Mouse (Mus musculus): ENCODE data around the gene Pus1. TPM values are rescaled to one million over a fixed set of nuclear protein-coding genes. Genes with fewer than 3 reads are reported as not detected.
"Not testable (repeated sequence)": the region's sequence is repeated elsewhere in the genome, so short reads cannot be mapped to it uniquely, and the experiment has no call there.

Gene Pus1
- polyA plus RNA-seq, 1 experiment from 2014 or later: 20.2 TPM

- H3K27ac ChIP-seq (ENCODE audit: low read length): no peak overlapping the region
- peaks cover 33% of the 10 kb centered on the region for H3K36me3 ChIP-seq (ENCODE audit: control insufficient read depth, insufficient read depth, low read length)
- ATAC-seq (ENCODE audit: insufficient number of reproducible peaks, insufficient read depth, low FRiP score, low read depth): no peak
- no peak overlapping the region for H3K4me3 ChIP-seq (ENCODE audit: low read depth, low read length)
- no peak overlapping the region for H3K4me2 ChIP-seq (replicated peaks; ENCODE audit: low read depth, low read length)
- 90% methylated on average over 12 of the region's 12 CpGs for WGBS
- H3K27me3 ChIP-seq (ENCODE audit: control insufficient read depth, insufficient read depth, low read length): no peaks in the 10 kb centered on the region
- H3K9me3 ChIP-seq (ENCODE audit: control insufficient read depth, low read depth, low read length): no peaks in the 10 kb centered on the region
- H3K9ac ChIP-seq (replicated peaks; ENCODE audit: low read depth, low read length): no peak overlapping the region
- peaks cover 8% of the 10 kb centered on the region; the same call in 1 of the 2 replicates for H3K4me1 ChIP-seq (ENCODE audit: control insufficient read depth, insufficient read depth, low read length)
Observed at GRCm38 (mm10) chr5:110778263-110778662, 2.2 kb downstream of the Pus1 start.

- Histone ChIP-seq H3K9me3 (ENCODE audit: control insufficient read depth, low read depth, low read length) (no peaks in the 10 kb centered on the region), H3K9ac (replicated peaks; ENCODE audit: low read depth, low read length) (no peak overlapping the region), H3K36me3 (ENCODE audit: control insufficient read depth, insufficient read depth, low read length) (peaks cover 37% of the 10 kb centered on the region), H3K4me2 (replicated peaks; ENCODE audit: low read depth, low read length) (no peak overlapping the region), H3K27ac (ENCODE audit: low read length) (no peak overlapping the region), H3K27me3 (ENCODE audit: control insufficient read depth, insufficient read depth, low read length) (no peaks in the 10 kb centered on the region), H3K4me3 (ENCODE audit: low read depth, low read length) (no peak overlapping the region), H3K4me1 (ENCODE audit: control insufficient read depth, insufficient read depth, low read length) (peaks cover 8% of the 10 kb centered on the region; the same call in 1 of the 2 replicates)
- no peak for ATAC-seq (ENCODE audit: insufficient number of reproducible peaks, insufficient read depth, low FRiP score, low read depth)
- 89% methylated on average over 2 of the region's 2 CpGs for WGBS
Observed at GRCm38 (mm10) chr5:110776141-110776540, 4.3 kb downstream of the Pus1 start.

- Histone ChIP-seq H3K9ac (replicated peaks; ENCODE audit: low read depth, low read length) (no peak overlapping the region), H3K36me3 (ENCODE audit: control insufficient read depth, insufficient read depth, low read length) (peaks cover 37% of the 10 kb centered on the region), H3K4me1 (ENCODE audit: control insufficient read depth, insufficient read depth, low read length) (peaks cover 4% of the 10 kb centered on the region; the same call in 1 of the 2 replicates), H3K27me3 (ENCODE audit: control insufficient read depth, insufficient read depth, low read length) (no peaks in the 10 kb centered on the region), H3K9me3 (ENCODE audit: control insufficient read depth, low read depth, low read length) (no peaks in the 10 kb centered on the region), H3K27ac (ENCODE audit: low read length) (no peak overlapping the region), H3K4me2 (replicated peaks; ENCODE audit: low read depth, low read length) (no peak overlapping the region), H3K4me3 (ENCODE audit: low read depth, low read length) (no peak overlapping the region)
- no peak for ATAC-seq (ENCODE audit: insufficient number of reproducible peaks, insufficient read depth, low FRiP score, low read depth)
- WGBS: 99% methylated on average over 11 of the region's 11 CpGs
Observed at GRCm38 (mm10) chr5:110774511-110774910, 5.9 kb downstream of the Pus1 start.

- not testable (repeated sequence) for H3K9ac ChIP-seq (replicated peaks; ENCODE audit: low read depth, low read length); H3K4me1 ChIP-seq (ENCODE audit: control insufficient read depth, insufficient read depth, low read length); H3K27ac ChIP-seq (ENCODE audit: low read length); H3K4me2 ChIP-seq (replicated peaks; ENCODE audit: low read depth, low read length); ATAC-seq (ENCODE audit: insufficient number of reproducible peaks, insufficient read depth, low FRiP score, low read depth); H3K27me3 ChIP-seq (ENCODE audit: control insufficient read depth, insufficient read depth, low read length); H3K4me3 ChIP-seq (ENCODE audit: low read depth, low read length); H3K9me3 ChIP-seq (ENCODE audit: control insufficient read depth, low read depth, low read length)
- H3K36me3 ChIP-seq (ENCODE audit: control insufficient read depth, insufficient read depth, low read length): peaks cover 37% of the 10 kb centered on the region
- 93% methylated on average over 10 of the region's 10 CpGs for WGBS
Observed at GRCm38 (mm10) chr5:110772945-110773344, 7.5 kb downstream of the Pus1 start.

- no peaks in the 10 kb centered on the region for H3K27me3 ChIP-seq (ENCODE audit: control insufficient read depth, insufficient read depth, low read length)
- H3K9me3 ChIP-seq (ENCODE audit: control insufficient read depth, low read depth, low read length): no peaks in the 10 kb centered on the region
- peak within 1 kb of the TSS; percentile 94 for H3K4me3 ChIP-seq (ENCODE audit: low read depth, low read length)
- peaks cover 10% of the 10 kb centered on the region for H3K4me1 ChIP-seq (ENCODE audit: control insufficient read depth, insufficient read depth, low read length)
- H3K4me2 ChIP-seq (replicated peaks; ENCODE audit: low read depth, low read length): peak within 1 kb of the TSS; percentile 65
- ATAC-seq (ENCODE audit: insufficient number of reproducible peaks, insufficient read depth, low FRiP score, low read depth): peak; percentile 98
- WGBS: under 1% methylated on average over 81 of the region's 83 CpGs
- peak within 1 kb of the TSS; percentile 84 for H3K9ac ChIP-seq (replicated peaks; ENCODE audit: low read depth, low read length)
- peaks cover 27% of the 10 kb centered on the region for H3K36me3 ChIP-seq (ENCODE audit: control insufficient read depth, insufficient read depth, low read length)
- peak within 1 kb of the TSS; percentile 97 for H3K27ac ChIP-seq (ENCODE audit: low read length)
Observed at GRCm38 (mm10) chr5:110770448-110771158, 9.9 kb downstream of the Pus1 start, which contains the start of gene Ep400. Gene Ep400, minus strand, starts transcription at chr5:110770717.

- peak overlapping the region; percentile 97 for H3K27ac ChIP-seq (ENCODE audit: low read length)
- H3K9me3 ChIP-seq (ENCODE audit: control insufficient read depth, low read depth, low read length): no peaks in the 10 kb centered on the region
- H3K4me3 ChIP-seq (ENCODE audit: low read depth, low read length): peak overlapping the region; percentile 94
- no peaks in the 10 kb centered on the region for H3K27me3 ChIP-seq (ENCODE audit: control insufficient read depth, insufficient read depth, low read length)
- ATAC-seq (ENCODE audit: insufficient number of reproducible peaks, insufficient read depth, low FRiP score, low read depth): peak; percentile 49
- WGBS: under 1% methylated on average over 50 of the region's 58 CpGs
- peaks cover 21% of the 10 kb centered on the region for H3K36me3 ChIP-seq (ENCODE audit: control insufficient read depth, insufficient read depth, low read length)
- H3K9ac ChIP-seq (replicated peaks; ENCODE audit: low read depth, low read length): peak overlapping the region; percentile 84
- H3K4me1 ChIP-seq (ENCODE audit: control insufficient read depth, insufficient read depth, low read length): peaks cover 10% of the 10 kb centered on the region
- H3K4me2 ChIP-seq (replicated peaks; ENCODE audit: low read depth, low read length): peak overlapping the region; percentile 65
Observed at GRCm38 (mm10) chr5:110770031-110770445, 10.4 kb downstream of the Pus1 start.

GRCm38 (mm10) chr5:110769272-110769671, 11.2 kb downstream of the Pus1 start:
- no peaks in the 10 kb centered on the region for H3K27me3 ChIP-seq (ENCODE audit: control insufficient read depth, insufficient read depth, low read length)
- H3K27ac ChIP-seq (ENCODE audit: low read length): no peak overlapping the region
- H3K4me1 ChIP-seq (ENCODE audit: control insufficient read depth, insufficient read depth, low read length): peaks cover 10% of the 10 kb centered on the region
- peak overlapping the region; percentile 94 for H3K4me3 ChIP-seq (ENCODE audit: low read depth, low read length)
- peak overlapping the region; percentile 84 for H3K9ac ChIP-seq (replicated peaks; ENCODE audit: low read depth, low read length)
- 52% methylated on average over 4 of the region's 4 CpGs for WGBS
- ATAC-seq (ENCODE audit: insufficient number of reproducible peaks, insufficient read depth, low FRiP score, low read depth): no peak
- H3K9me3 ChIP-seq (ENCODE audit: control insufficient read depth, low read depth, low read length): no peaks in the 10 kb centered on the region
- H3K36me3 ChIP-seq (ENCODE audit: control insufficient read depth, insufficient read depth, low read length): peaks cover 14% of the 10 kb centered on the region
- peak overlapping the region; percentile 65 for H3K4me2 ChIP-seq (replicated peaks; ENCODE audit: low read depth, low read length)

- ATAC-seq (ENCODE audit: insufficient number of reproducible peaks, insufficient read depth, low FRiP score, low read depth): no peak
Observed at GRCm38 (mm10) chr5:110763890-110764289, 16.6 kb downstream of the Pus1 start.

More at GRCm38 (mm10) chr5:110763890-110764289, 16.6 kb downstream of the Pus1 start:
- H3K4me3 ChIP-seq (ENCODE audit: low read depth, low read length): no peak overlapping the region
- H3K9ac ChIP-seq (replicated peaks; ENCODE audit: low read depth, low read length): no peak overlapping the region
- H3K27ac ChIP-seq (ENCODE audit: low read length): no peak overlapping the region
- WGBS: 88% methylated on average over 8 of the region's 8 CpGs
- H3K36me3 ChIP-seq (ENCODE audit: control insufficient read depth, insufficient read depth, low read length): no peaks in the 10 kb centered on the region
- H3K4me2 ChIP-seq (replicated peaks; ENCODE audit: low read depth, low read length): no peak overlapping the region
- H3K9me3 ChIP-seq (ENCODE audit: control insufficient read depth, low read depth, low read length): no peaks in the 10 kb centered on the region
- peaks cover 3% of the 10 kb centered on the region; the same call in 1 of the 2 replicates for H3K4me1 ChIP-seq (ENCODE audit: control insufficient read depth, insufficient read depth, low read length)
- no peaks in the 10 kb centered on the region for H3K27me3 ChIP-seq (ENCODE audit: control insufficient read depth, insufficient read depth, low read length)
